Mouse (Mus musculus) stomach, embryonic 15.5 days (tissue): ENCODE measurements around the gene Sirt7. TPM values are rescaled to one million over a fixed set of nuclear protein-coding genes. Genes with fewer than 3 reads are reported as not detected.

Experiments
- ATAC-seq: fragments of 200-750 bp; cut with Nextera tagmentation; 2 replicates; pipeline ENCODE4 v1.8.0; 2017; ENCODE audit warnings: low read depth, moderate number of reproducible peaks, moderate TSS enrichment; ENCODE audit not compliant: insufficient read depth, low FRiP score
- H3K27ac ChIP-seq: fragments of 300-500 bp; sonication (generic); 2 replicates; pipeline ENCODE4 v1.5.1; 2015; ENCODE audit warnings: mild to moderate bottlenecking, inconsistent platforms
- H3K27me3 ChIP-seq: fragments of 300-500 bp; sonication (generic); replicated peaks from 2 replicates; pipeline ENCODE4 v1.6.1; 2015; ENCODE audit warnings: inconsistent platforms
- H3K36me3 ChIP-seq: fragments of 300-500 bp; sonication (generic); 2 replicates; pipeline ENCODE4 v1.6.1; 2015; ENCODE audit warnings: inconsistent platforms
- H3K4me1 ChIP-seq: fragments of 300-500 bp; sonication (generic); 2 replicates; pipeline ENCODE4 v1.6.1; 2015; ENCODE audit warnings: inconsistent platforms
- H3K4me2 ChIP-seq: fragments of 300-500 bp; sonication (generic); 2 replicates; pipeline ENCODE4 v1.6.1; 2015; ENCODE audit warnings: mild to moderate bottlenecking, inconsistent platforms
- H3K4me3 ChIP-seq: fragments of 300-500 bp; sonication (generic); replicated peaks from 2 replicates; pipeline ENCODE4 v1.5.1; 2015; ENCODE audit warnings: inconsistent platforms
- H3K9ac ChIP-seq: fragments of 300-500 bp; sonication (generic); 2 replicates; pipeline ENCODE4 v1.6.1; 2015; ENCODE audit warnings: inconsistent platforms
- H3K9me3 ChIP-seq: fragments of 300-500 bp; sonication (generic); 2 replicates; pipeline ENCODE4 v1.6.1; 2016; ENCODE audit warnings: inconsistent platforms
- WGBS: fragments of 180-500 bp; shearing (Covaris S2); methylation state at CpG from one replicate; pipeline ENCODE4 v1.1.7; 2015; 5-methylcytosine and 5-hydroxymethylcytosine counted together
- polyA plus RNA-seq: library from polyadenylated mRNA; unstranded; fragments of >200 nt; fragmentation: Nextera tagmentation; extraction: Ambion mirVana; gene quantifications from 2 replicates; pipeline ENCODE4 v1.2.1, GENCODE M21; 2015

Gene Sirt7
- polyA plus RNA-seq, 1 experiment from 2014 or later: 38.1 TPM

- H3K9ac ChIP-seq: peak within 1 kb of the TSS; percentile 94
- peak within 1 kb of the TSS; percentile 95 for H3K27ac ChIP-seq
- H3K36me3 ChIP-seq: peaks cover 5% of the 10 kb centered on the region
- H3K27me3 ChIP-seq: no peaks in the 10 kb centered on the region
- H3K9me3 ChIP-seq: no peaks in the 10 kb centered on the region
- peaks cover 31% of the 10 kb centered on the region for H3K4me1 ChIP-seq
- WGBS: 9% methylated on average over 58 of the region's 58 CpGs
- peak; percentile 84 for ATAC-seq
- peak within 1 kb of the TSS; percentile 86 for H3K4me2 ChIP-seq
- H3K4me3 ChIP-seq: peak within 1 kb of the TSS; percentile 94
These were observed 8.7 kb upstream of the Sirt7 start, which contains the start of gene Mafg for GRCm38 (mm10) chr11:120633520-120634343. Mafg (minus strand) TSS chr11:120633600.

DNA sequence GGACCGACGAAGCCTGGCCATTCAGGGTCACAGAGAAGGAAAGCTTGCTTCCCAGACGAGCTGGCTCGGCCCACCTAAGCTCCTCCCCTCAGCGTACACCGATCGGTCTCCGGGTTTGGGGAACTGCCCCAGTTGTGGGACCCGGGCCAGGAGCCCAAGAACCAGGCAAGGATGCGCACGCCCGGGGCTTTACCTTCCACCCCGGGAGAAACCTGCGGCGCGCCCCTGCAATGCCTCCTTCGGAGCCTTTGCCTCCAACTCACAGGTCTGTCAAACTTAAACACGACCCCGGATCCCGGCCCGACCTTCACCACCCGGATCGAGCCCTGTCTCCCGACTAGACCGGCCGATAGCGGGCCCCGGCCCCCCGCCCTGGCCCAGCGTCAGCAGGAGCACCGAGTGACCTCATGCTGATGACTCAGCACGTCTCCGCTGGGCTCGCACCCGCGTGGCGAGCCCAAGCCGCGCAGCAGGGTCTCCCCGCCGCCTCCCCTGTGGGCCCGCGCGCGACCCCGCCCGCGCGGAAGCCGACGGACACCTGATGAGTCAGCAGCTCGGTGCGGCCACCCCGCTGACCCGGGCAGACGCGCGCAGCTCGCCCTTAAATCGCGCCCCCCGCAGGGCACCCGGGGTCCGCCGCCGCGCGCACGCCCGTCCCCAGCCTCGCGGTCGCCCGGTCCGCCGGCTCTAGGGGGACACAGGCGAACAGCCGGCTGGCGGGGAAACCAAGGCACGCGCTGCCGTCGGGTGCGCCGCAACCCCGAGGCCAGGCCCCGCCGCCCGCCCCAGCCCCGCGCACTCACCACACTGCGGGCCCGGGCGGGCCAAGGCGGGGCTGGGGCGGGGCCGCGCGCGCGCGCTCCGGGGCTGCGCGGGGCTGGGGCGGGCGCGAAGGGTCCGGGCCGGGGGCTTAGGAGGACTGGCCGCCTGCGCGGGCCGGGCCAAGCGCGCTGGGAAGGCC lies 7.8 kb upstream of the Sirt7 start:
- under 1% methylated on average over 114 of the region's 116 CpGs for WGBS
- H3K27ac ChIP-seq: peak overlapping the region; percentile 95
- H3K4me2 ChIP-seq: peak overlapping the region; percentile 86
- peaks cover 7% of the 10 kb centered on the region for H3K36me3 ChIP-seq
- no peaks in the 10 kb centered on the region for H3K27me3 ChIP-seq
- peak overlapping the region; percentile 94 for H3K4me3 ChIP-seq
- peak; percentile 67 for ATAC-seq
- H3K9ac ChIP-seq: peak overlapping the region; percentile 94
- no peaks in the 10 kb centered on the region for H3K9me3 ChIP-seq
- H3K4me1 ChIP-seq: peaks cover 31% of the 10 kb centered on the region

DNA sequence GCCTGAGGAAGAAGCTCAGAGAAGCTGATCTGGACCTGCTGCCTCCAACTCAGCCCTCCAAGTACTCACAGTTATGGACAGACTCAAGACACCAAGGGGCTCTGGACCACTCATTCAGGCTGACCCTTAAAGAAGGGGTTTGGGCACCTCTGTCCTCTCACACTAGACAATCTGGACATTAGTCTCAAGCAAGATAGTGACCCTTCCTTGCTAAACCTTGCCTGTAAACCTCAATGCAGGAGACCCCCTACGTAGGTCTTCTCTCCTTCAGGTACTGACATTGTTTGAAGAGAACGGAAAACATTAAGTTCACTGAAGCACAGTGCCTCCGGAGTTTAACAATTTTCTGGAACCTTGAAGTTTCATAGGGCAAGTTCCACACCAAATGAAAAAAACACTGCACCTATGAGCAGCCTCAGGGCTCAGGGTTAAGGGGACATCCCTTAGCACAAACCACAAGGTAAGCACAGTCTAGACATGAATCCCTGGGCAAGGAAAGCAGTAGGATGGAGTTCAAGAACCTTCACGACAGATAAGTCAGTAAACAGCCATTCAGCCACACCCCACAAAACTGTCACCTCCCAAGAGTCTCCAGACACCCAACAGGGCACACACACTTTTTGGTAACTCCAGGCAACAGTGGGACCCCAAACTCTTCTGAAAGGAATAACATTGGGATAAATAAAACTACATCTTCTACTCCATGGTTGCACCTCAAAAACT lies 6.8 kb upstream of the Sirt7 start:
- WGBS: 38% methylated on average over 4 of the region's 4 CpGs
- peak overlapping the region; percentile 95 for H3K27ac ChIP-seq

GRCm38 (mm10) chr11:120630881-120631725 lies 6.1 kb upstream of the Sirt7 start:
- Histone ChIP-seq H3K27me3 (no peaks in the 10 kb centered on the region), H3K9me3 (no peaks in the 10 kb centered on the region), H3K4me1 (peaks cover 36% of the 10 kb centered on the region), H3K27ac (peak overlapping the region; percentile 95), H3K4me2 (peak overlapping the region; percentile 86), H3K4me3 (peak overlapping the region; percentile 94), H3K36me3 (peaks cover 13% of the 10 kb centered on the region), H3K9ac (0 out of 2 replicates have a peak overlapping the region, but pooled peaks have one; percentile 7)
- ATAC-seq: no peak
- 21% methylated on average over 7 of the region's 7 CpGs for WGBS

More for the DNA sequence above, 6.8 kb upstream of the Sirt7 start:
- H3K27me3 ChIP-seq: no peaks in the 10 kb centered on the region
- H3K4me3 ChIP-seq: peak overlapping the region; percentile 94
- peaks cover 13% of the 10 kb centered on the region for H3K36me3 ChIP-seq
- no peak for ATAC-seq
- H3K9me3 ChIP-seq: no peaks in the 10 kb centered on the region
- peak overlapping the region; percentile 94 for H3K9ac ChIP-seq
- peak overlapping the region; percentile 86 for H3K4me2 ChIP-seq
- H3K4me1 ChIP-seq: peaks cover 32% of the 10 kb centered on the region

DNA sequence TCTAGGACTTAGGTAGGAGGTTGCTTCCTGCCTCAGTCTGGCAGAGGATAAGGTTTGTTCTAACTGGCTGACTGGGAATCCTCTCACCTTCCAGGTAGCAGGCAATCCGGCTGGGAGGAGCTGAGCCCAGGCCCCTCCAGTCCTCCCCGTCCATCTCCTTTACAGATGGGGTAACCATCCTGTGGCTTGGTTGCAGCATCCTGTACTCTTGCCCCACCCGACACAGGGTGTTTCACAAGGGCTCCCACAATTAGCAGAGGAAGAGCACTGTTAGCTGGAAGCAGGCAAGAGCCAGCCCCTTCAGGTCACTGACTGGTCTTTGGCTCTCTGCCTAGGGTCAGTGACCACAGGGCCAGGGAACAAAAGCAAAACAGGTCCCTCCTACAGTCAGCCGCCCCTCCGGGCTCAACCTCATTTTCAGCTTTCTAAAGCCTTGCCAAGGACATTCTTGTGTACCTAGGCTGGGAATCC lies 5.4 kb upstream of the Sirt7 start:
- Histone ChIP-seq H3K9ac (peak overlapping the region; percentile 7; the same call in 1 of the 2 replicates), H3K4me1 (peaks cover 39% of the 10 kb centered on the region)
- WGBS: 49% methylated on average over 5 of the region's 5 CpGs

DNA sequence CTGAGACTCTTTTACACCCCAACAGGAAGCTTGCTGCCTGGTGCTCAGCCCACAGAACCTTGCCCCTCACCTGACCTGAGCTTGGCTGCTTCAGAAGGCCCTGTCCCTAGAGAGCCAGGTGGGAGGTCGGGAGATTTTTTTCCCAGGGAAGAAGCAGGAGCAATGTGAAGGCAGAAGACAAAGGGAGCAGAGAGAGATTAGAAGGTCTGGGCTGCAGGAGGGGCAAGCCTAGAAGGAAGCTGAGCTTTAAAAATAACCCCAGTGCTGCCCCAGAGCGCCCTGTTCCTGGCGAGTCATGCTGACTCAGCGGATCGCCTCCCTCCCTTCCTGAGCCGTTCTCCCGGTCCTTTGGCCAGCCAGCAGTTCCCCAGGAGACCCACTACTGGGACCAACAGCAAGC lies 4.9 kb upstream of the Sirt7 start:
- ATAC-seq: peak; percentile 33; the same call in 1 of the 2 replicates
- peak overlapping the region; percentile 25 for H3K4me3 ChIP-seq
- H3K36me3 ChIP-seq: peaks cover 13% of the 10 kb centered on the region
- H3K27ac ChIP-seq: peak overlapping the region; percentile 95
- no peaks in the 10 kb centered on the region for H3K9me3 ChIP-seq
- 47% methylated on average over 7 of the region's 7 CpGs for WGBS
- H3K9ac ChIP-seq: peak overlapping the region; percentile 7; the same call in 1 of the 2 replicates
- H3K27me3 ChIP-seq: no peaks in the 10 kb centered on the region
- peaks cover 43% of the 10 kb centered on the region for H3K4me1 ChIP-seq
- H3K4me2 ChIP-seq: peak overlapping the region; percentile 86

More for the DNA sequence above, 5.4 kb upstream of the Sirt7 start:
- Histone ChIP-seq H3K9me3 (no peaks in the 10 kb centered on the region), H3K36me3 (peaks cover 13% of the 10 kb centered on the region), H3K4me2 (peak overlapping the region; percentile 86), H3K27ac (peak overlapping the region; percentile 95), H3K27me3 (no peaks in the 10 kb centered on the region), H3K4me3 (peak overlapping the region; percentile 25)
- no peak for ATAC-seq

GRCm38 (mm10) chr11:120629341-120629730 lies 4.3 kb upstream of the Sirt7 start:
- Histone ChIP-seq H3K27ac (peak overlapping the region; percentile 95), H3K4me3 (peak overlapping the region; percentile 25; the same call in 1 of the 2 replicates), H3K4me1 (peaks cover 43% of the 10 kb centered on the region), H3K27me3 (no peaks in the 10 kb centered on the region), H3K36me3 (peaks cover 13% of the 10 kb centered on the region), H3K4me2 (peak overlapping the region; percentile 86), H3K9me3 (no peaks in the 10 kb centered on the region), H3K9ac (no peak overlapping the region)
- 64% methylated on average over 23 of the region's 23 CpGs for WGBS
- no peak for ATAC-seq

GRCm38 (mm10) chr11:120628601-120629340 lies 3.7 kb upstream of the Sirt7 start:
- Histone ChIP-seq H3K9me3 (no peaks in the 10 kb centered on the region), H3K27me3 (no peaks in the 10 kb centered on the region), H3K9ac (no peak overlapping the region), H3K4me2 (peak overlapping the region; percentile 86; the same call in 1 of the 2 replicates), H3K36me3 (peaks cover 13% of the 10 kb centered on the region), H3K4me1 (peaks cover 45% of the 10 kb centered on the region), H3K27ac (no peak overlapping the region), H3K4me3 (peak overlapping the region; percentile 25; the same call in 1 of the 2 replicates)
- 90% methylated on average over 23 of the region's 23 CpGs for WGBS
- no peak for ATAC-seq

GRCm38 (mm10) chr11:120627468-120628300 lies 2.6 kb upstream of the Sirt7 start:
- Histone ChIP-seq H3K9me3 (no peaks in the 10 kb centered on the region), H3K4me1 (peaks cover 45% of the 10 kb centered on the region), H3K4me2 (no peak overlapping the region), H3K9ac (no peak overlapping the region), H3K4me3 (no peak overlapping the region), H3K27ac (no peak overlapping the region), H3K27me3 (no peaks in the 10 kb centered on the region), H3K36me3 (peaks cover 13% of the 10 kb centered on the region)
- WGBS: 75% methylated on average over 22 of the region's 22 CpGs
- no peak for ATAC-seq
